Mouse (Mus musculus) ES-E14 (cell line): ENCODE measurements around the gene Lins1. TPM values are rescaled to one million over a fixed set of nuclear protein-coding genes. Genes with fewer than 3 reads are reported as not detected.

Experiments
- DNase-seq: peaks from one replicate; pipeline ENCODE4 v3.0.0-alpha.2; 2013; ENCODE audit warnings: low read depth, low spot score
- H3K27ac ChIP-seq: 2 replicates; pipeline ENCODE4 v1.5.1; 2012; ENCODE audit warnings: low read depth, mild to moderate bottlenecking, low read length, moderate library complexity, mixed read lengths; ENCODE audit not compliant: poor library complexity, insufficient read depth, severe bottlenecking
- H3K36me3 ChIP-seq: 2 replicates; pipeline ENCODE4 v1.6.1; 2012; ENCODE audit warnings: mild to moderate bottlenecking, low read length, moderate library complexity, mixed read lengths; ENCODE audit not compliant: control insufficient read depth, poor library complexity, insufficient read depth, severe bottlenecking
- H3K4me1 ChIP-seq, 2 experiments: fragments of 150-350 bp in 1 of 2; sonication (generic) in 1 of 2; 2 replicates each; pipeline ENCODE4 v1.6.1; 2012; ENCODE audit warnings: low read length in 2 of 2, mild to moderate bottlenecking in 1 of 2, mixed read lengths in 1 of 2; ENCODE audit not compliant: control insufficient read depth in 2 of 2, insufficient read depth in 2 of 2, poor library complexity in 1 of 2
- H3K4me3 ChIP-seq, 2 experiments: fragments of 150-350 bp in 1 of 2; sonication (generic) in 1 of 2; 2 replicates each; pipeline ENCODE4 v1.5.1; 2012; ENCODE audit warnings: low read length in 2 of 2, low read depth in 1 of 2, mild to moderate bottlenecking in 1 of 2, mixed read lengths in 1 of 2; ENCODE audit not compliant: insufficient read depth in 1 of 2, poor library complexity in 1 of 2, severe bottlenecking in 1 of 2
- H3K9ac ChIP-seq: 2 replicates; pipeline ENCODE4 v1.6.1; 2012; ENCODE audit warnings: low read depth, mild to moderate bottlenecking, low read length, mixed read lengths; ENCODE audit not compliant: poor library complexity, insufficient read depth, severe bottlenecking
- H3K9me3 ChIP-seq: fragments of 150-350 bp; sonication (generic); 2 replicates; pipeline ENCODE4 v1.6.1; 2012; ENCODE audit warnings: low read depth, mild to moderate bottlenecking, low read length; ENCODE audit not compliant: control insufficient read depth, insufficient read depth
- CHD2 ChIP-seq: IDR thresholded peaks from 2 replicates; pipeline ENCODE4 v1.6.1; 2014; ENCODE audit warnings: mild to moderate bottlenecking, low read depth, low read length, inconsistent platforms
- HCFC1 ChIP-seq: IDR thresholded peaks from 2 replicates; pipeline ENCODE4 v1.6.1; 2012; ENCODE audit warnings: low read length, inconsistent platforms, borderline replicate concordance; ENCODE audit not compliant: insufficient read depth
- MAFK ChIP-seq: IDR thresholded peaks from 2 replicates; pipeline ENCODE4 v1.6.1; 2014; ENCODE audit warnings: mild to moderate bottlenecking, low read depth, low read length, inconsistent platforms; ENCODE audit not compliant: insufficient read depth
- ZC3H11A ChIP-seq: IDR thresholded peaks from 2 replicates; pipeline ENCODE4 v1.6.1; 2012; ENCODE audit warnings: low read depth, mild to moderate bottlenecking, inconsistent platforms, low read length, borderline replicate concordance
- ZNF384 ChIP-seq: IDR thresholded peaks from 2 replicates; pipeline ENCODE4 v1.6.1; 2012; ENCODE audit warnings: low read depth, low read length, inconsistent platforms
- in situ Hi-C, 2 experiments: fragments of 600-800 bp; cut with MboI; formaldehyde crosslinking; loops; one replicate each; pipeline ENCODE4 v1.15.1; 2025; ENCODE audit warnings: low sequenced_read_pairs in 2 of 2, inconsistent platforms in 1 of 2; ENCODE audit not compliant: unreplicated experiment in 2 of 2
- total RNA-seq: library from RNA; depleted of rRNA; stranded (reverse); fragments of 300-350 nt; gene quantifications from 2 replicates; pipeline ENCODE4 v1.2.3, GENCODE M21; 2012

Gene Lins1
- total RNA-seq, 1 experiment: 8.7 TPM

GRCm38 (mm10) chr7:66737418-66737817 lies 47.7 kb downstream of the Lins1 start:
- no peak for DNase-seq
- H3K27ac ChIP-seq: no peak overlapping the region
- H3K9me3 ChIP-seq: no peaks in the 10 kb centered on the region
- H3K4me1 ChIP-seq: no peaks in the 10 kb centered on the region
- TF ChIP-seq MAFK (no peak), HCFC1 (no peak), CHD2 (no peak), ZNF384 (no peak), ZC3H11A (no peak)
- in situ Hi-C loops: no loop called here
- H3K36me3 ChIP-seq: no peaks in the 10 kb centered on the region
- no peak overlapping the region for H3K9ac ChIP-seq
- H3K4me3 ChIP-seq: no peak overlapping the region

GRCm38 (mm10) chr7:66741008-66741407 lies 51.3 kb downstream of the Lins1 start:
- no peak for DNase-seq
- in situ Hi-C loops: no loop called here
- Histone ChIP-seq H3K9me3 (no peaks in the 10 kb centered on the region), H3K27ac (no peak overlapping the region), H3K4me1 (no peaks in the 10 kb centered on the region), H3K36me3 (no peaks in the 10 kb centered on the region), H3K4me3 (no peak overlapping the region), H3K9ac (no peak overlapping the region)
- TF ChIP-seq ZNF384 (no peak), HCFC1 (no peak), MAFK (no peak), CHD2 (no peak)

GRCm38 (mm10) chr7:66741412-66741811 lies 51.7 kb downstream of the Lins1 start:
- no peak for TF ChIP-seq ZC3H11A
- TF ChIP-seq HCFC1: no peak
- TF ChIP-seq ZNF384: no peak
- TF ChIP-seq MAFK: no peak
- no peak for TF ChIP-seq CHD2
- no peak for DNase-seq
- Histone ChIP-seq H3K27ac (no peak overlapping the region), H3K9me3 (no peaks in the 10 kb centered on the region), H3K9ac (no peak overlapping the region), H3K36me3 (no peaks in the 10 kb centered on the region), H3K4me3 (no peak overlapping the region), H3K4me1 (no peaks in the 10 kb centered on the region)
- in situ Hi-C loops: no loop called here

GRCm38 (mm10) chr7:66743377-66743781 lies 53.7 kb downstream of the Lins1 start, which contains the start of gene Cers3:
Cers3 (plus strand) TSS chr7:66743504.
- peak; percentile 7 for DNase-seq
- Histone ChIP-seq H3K36me3 (no peaks in the 10 kb centered on the region), H3K4me1 (no peaks in the 10 kb centered on the region), H3K27ac (no peak within 1 kb of the TSS), H3K4me3 (no peak within 1 kb of the TSS), H3K9ac (no peak within 1 kb of the TSS), H3K9me3 (no peaks in the 10 kb centered on the region)
- TF ChIP-seq HCFC1 (no peak), ZNF384 (no peak)
- in situ Hi-C loops: no loop called here

- in situ Hi-C loops: no loop called here
- Histone ChIP-seq H3K27ac (no peak overlapping the region), H3K36me3 (no peaks in the 10 kb centered on the region), H3K9me3 (no peaks in the 10 kb centered on the region), H3K9ac (no peak overlapping the region), H3K4me3 (no peak overlapping the region), H3K4me1 (no peaks in the 10 kb centered on the region)
- DNase-seq: no peak
- TF ChIP-seq ZNF384: no peak
- TF ChIP-seq CHD2: no peak
- TF ChIP-seq MAFK: no peak
- TF ChIP-seq ZC3H11A: no peak
- TF ChIP-seq HCFC1: no peak
Observed at GRCm38 (mm10) chr7:66746972-66747371, 57.3 kb downstream of the Lins1 start.
